Mouse (Mus musculus) embryo, embryonic 11.5 days (tissue): ENCODE results near the gene Tpk1.
A peak's percentile ranks its signal among the peaks of the same experiment; 100 is the strongest.
"Not testable (repeated sequence)": the region's sequence is repeated elsewhere in the genome, so short reads cannot be mapped to it uniquely, and the experiment has no call there.

Source experiments
- DNase-seq: peaks from one replicate; pipeline ENCODE4 v3.0.0-alpha.2; 2012; ENCODE audit warnings: low read depth, low spot score

Gene Tpk1

GRCm38 (mm10) chr6:43525028-43525427 is 141.1 kb downstream of the Tpk1 start:
- DNase-seq = no peak

GRCm38 (mm10) chr6:43522046-43522445 is 144.0 kb downstream of the Tpk1 start:
- peak; percentile 4 for DNase-seq

DNA sequence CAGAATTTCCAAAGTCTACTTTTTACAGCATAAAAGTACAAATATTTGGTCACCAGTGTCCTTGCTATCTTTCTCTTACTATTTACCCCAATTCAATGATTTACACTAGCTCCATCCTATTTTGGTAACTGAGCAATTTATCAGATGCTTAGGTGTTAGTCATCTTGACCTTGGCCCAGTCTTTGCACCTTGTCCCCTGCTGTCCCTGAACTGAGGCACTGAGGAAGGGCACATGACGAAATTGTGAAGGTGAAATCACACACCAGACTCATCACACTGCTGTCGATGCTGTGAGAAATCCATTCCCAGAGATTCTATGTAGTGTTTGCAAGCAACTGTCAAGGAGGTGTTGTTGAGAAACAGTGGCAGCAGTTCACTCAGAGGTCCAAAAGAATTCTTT is 145.9 kb downstream of the Tpk1 start:
- DNase-seq = no peak

GRCm38 (mm10) chr6:43518378-43518777 is 147.7 kb downstream of the Tpk1 start:
- no peak for DNase-seq

DNA sequence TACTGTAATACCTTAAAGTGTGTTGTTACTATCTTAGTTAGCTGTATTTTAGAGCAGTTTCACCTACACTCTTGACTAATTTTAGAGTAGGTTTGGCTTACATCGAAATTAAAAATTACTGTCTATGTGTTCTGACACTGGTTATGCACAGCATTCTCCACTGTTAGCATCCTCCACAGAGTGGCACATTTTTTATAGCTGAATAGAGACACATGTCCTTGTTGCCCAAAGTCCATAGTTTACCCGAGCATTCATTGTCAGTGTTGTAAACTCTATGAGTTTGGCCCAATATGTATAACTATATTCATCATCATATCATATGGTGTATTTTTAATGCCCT is 148.8 kb downstream of the Tpk1 start:
- DNase-seq = no peak

DNA sequence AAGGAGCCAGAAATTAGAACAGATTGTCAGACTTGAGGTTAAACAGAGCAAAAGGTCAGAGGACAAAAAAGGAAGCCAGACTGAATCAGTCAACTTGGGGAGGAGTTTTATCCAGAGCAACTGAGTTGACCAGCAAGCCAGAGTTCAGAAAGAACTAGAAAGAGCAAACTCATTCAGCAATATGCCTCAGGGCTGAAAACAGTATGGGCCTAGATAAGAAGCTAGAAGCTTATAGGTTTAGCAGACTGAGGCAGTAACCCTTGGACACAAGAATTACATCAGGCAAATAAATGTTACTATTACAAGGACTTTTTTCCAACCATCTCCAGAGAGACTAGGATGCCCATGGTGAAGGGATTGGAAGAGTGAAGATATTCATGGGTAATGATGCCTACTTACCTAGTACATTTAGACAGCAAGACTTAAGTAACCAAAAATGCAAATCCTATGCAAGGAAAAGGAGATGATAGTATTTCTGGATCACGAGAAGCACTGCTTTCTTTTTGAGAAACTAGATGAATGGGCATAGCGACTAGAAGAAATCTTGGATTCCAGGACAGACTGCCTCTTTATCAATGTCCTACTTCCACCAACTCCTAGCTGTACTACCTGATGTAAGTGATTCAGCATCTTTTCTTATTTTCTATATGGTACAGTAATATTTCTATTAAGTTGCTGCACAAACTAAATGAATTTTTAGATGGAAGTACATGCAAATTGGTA is 149.3 kb downstream of the Tpk1 start:
- no peak for DNase-seq

GRCm38 (mm10) chr6:43506686-43507385 is 159.2 kb downstream of the Tpk1 start:
- DNase-seq = not testable (repeated sequence)

DNA sequence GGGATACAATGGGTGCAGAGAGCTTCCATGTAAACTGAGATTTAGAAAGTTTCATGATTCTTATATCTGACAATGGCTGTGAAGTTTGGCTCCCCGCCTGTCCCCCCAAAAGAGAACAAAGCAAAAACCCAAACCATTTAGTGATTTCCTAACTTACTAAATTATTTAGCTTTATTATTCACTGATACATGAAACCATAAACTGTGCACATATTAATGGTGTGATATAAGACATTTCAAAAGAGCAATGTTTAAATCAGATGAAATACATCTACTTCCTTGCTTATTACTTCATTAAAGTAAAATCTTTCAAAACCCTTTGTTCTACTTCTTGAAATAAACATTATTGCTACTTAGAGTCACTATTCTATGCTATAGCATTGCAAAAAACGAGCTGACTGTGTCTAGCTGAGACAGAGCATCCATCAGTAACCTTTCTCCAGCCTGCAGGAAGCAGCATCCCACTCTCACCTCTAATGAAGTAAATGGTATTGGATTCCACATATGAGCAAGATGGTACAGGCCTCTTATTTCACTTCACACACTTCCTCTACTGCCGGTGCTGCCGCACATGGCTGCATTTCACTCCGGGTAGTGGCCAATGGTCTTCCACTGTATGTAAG is 161.4 kb downstream of the Tpk1 start:
- no peak for DNase-seq

DNA sequence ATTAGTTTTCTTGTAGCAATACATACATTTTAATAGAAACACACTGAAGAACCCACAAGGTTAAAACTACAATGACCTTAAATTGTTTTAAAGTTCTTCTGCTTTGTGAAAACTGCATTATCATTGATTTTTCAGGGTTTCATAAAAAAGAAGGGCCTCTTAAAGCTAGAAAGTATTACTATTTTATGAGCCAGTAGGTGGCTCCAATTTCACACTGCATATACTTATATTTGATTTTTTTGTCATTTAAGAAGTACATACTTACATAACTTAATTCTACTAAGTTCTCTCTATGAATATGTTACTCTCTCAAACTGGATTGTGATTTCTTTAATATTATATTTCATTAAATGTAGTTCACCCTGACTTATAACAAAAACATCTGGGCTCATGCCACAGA is 173.7 kb downstream of the Tpk1 start:
- DNase-seq = no peak

DNA sequence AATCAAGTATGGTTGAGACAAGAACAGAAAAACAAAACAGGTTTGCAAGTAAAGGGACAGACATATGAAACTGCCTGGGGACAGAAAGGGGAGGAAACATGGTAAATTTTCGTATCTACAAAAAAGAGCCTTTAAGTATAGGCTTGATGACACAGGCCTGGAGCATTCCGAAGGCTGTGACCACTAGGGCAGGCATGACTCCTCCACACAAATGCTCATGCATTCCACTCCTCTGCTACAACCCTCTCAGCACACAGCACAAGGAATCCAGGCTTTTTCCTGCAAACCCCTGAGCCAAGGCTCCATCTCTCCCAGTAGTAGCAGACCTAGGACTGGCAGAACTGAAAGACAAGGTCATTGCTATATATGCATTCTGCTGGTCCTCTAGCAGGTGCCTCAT is 179.4 kb downstream of the Tpk1 start:
- DNase-seq = no peak

DNA sequence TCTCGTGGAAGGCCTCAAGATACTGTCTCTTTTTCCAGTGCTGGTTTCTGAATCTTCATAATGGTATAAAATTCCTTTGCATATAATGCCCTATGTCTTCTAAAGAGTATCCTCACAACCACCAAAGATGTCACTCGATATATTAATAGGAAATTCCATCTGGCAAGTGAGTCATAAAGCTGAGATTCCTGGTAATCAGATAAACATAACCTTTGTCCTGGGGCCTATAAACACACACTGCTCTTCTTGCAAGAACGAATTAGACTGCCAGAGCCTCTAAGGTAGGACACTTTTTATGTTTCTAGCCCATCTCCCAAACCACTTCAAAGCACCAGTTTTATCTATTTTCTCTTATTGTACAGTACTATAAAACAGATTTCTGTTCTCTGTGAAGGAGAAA is 185.4 kb downstream of the Tpk1 start:
- DNase-seq = no peak

DNA sequence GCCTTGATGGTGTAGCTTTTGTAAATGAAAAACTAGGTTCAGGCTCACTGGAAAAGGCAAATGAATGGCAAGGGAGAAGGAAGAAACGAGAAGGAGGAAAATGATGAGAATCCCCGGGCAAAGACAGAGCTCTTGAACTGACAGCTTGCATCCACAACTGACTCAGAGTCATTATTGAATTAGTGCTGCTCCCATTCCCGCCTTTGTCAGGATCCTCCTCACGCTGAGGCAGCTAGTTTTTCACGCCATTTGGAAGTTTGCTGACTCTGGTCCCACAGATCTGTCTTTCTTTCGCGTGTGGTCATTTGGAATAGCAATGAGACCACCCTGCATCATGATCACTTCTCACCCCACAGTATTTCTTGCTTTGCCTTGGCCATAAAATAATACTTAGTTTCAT is 187.3 kb downstream of the Tpk1 start:
- no peak for DNase-seq

- DNase-seq = no peak
Measured at GRCm38 (mm10) chr6:43476406-43476805, 189.7 kb downstream of the Tpk1 start.

GRCm38 (mm10) chr6:43475921-43476320 is 190.2 kb downstream of the Tpk1 start:
- DNase-seq = no peak

- DNase-seq = no peak
Measured at GRCm38 (mm10) chr6:43471556-43471955, 194.5 kb downstream of the Tpk1 start.

GRCm38 (mm10) chr6:43468821-43469594 is 197.1 kb downstream of the Tpk1 start:
- no peak for DNase-seq

DNA sequence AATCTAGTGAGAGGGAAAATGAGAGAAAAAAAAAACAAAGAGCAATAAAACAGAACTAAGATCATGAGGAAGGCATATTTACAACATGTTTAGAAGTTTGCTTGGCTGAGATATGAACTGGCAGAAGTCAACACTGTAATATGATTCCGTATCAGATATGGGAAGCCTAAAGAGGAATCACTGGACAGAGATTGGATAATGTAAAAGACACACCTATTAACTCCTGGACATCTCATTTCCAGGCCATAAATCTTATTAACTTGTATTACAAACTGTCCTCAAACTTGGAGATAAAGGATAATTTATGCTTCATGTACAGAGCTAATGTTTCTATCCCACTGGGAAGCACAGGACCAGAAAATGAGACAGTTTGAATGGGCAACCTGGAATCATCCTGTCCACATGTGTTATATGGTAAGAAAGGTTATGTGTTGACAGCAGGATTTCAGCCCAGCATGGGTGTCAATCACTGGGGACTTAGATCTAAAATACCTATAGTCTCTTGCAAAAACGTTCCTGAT is 203.2 kb downstream of the Tpk1 start:
- no peak for DNase-seq

GRCm38 (mm10) chr6:43462189-43462848 is 203.8 kb downstream of the Tpk1 start:
- DNase-seq = no peak

DNA sequence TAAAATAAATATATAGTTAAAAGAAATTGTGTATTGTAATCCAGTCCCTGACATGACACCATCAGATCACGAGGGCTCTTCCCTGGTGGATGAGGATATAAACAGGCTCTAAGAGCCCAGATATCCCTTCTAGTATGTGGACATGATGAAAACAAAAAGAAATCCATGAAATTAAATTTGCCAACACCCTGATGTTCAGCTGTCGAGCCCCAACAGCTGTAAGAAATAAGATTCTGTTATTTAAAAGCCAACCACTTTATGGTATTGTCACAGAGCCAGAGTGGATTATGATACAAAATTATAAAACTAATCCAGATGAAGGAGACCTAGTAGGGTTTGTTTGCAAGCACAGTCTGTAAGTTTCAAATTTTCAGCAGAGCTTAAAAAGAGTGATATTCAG is 207.0 kb downstream of the Tpk1 start:
- no peak for DNase-seq

DNA sequence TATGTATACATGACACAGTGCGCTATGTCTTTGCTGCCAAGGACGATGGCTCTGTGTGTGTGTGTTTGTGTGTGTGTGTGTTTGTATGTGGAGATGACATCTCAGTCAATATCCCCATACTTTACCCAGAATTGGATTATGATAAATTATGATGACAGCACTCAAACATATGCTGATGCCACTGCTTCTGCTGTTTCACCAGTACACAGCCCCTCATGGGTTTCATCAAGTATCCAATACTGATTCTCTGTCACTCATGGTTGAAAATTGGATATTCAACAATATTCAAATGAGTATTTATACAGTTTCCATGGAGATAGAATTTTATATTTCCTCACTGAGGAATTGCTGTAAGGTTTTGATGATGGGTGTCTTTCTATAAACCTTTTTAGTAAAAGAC is 208.1 kb downstream of the Tpk1 start:
- DNase-seq = no peak

DNA sequence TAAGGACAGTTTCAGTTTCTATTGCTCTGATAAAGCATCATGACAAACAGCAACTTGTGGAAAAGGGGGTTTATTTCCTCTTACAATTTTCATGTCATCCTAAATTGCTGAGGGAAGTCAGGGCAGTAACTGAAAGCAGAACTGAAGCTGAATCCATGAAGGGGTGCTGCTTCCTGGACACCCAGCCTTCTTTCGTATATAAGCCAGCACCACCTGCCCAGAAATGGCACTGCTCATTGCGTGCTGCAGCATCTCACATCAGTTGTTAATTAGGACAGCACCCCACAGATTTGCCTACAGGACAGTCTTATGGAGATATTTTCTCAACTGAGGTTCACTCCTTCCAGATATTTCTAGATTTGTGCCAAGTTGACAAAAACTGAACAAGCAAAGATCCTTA is 216.6 kb downstream of the Tpk1 start:
- no peak for DNase-seq

DNA sequence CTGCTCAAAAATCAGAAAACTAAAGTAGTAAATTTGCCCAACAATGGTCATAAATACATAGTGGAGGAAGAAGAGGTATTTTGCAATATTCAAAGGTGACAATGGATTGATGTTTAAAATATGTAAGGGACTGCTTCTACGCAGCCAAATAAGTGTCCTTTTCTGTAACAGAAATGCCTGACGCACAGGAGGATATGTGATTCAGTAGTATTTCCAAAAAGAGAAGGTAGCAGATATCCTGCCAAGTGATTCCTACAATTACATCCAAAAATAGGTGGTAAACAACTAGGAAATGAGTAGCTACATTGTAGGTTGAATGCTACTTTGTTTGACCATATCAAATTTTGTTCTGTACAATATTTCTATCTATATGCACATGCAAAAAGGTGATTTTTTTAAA is 220.2 kb downstream of the Tpk1 start:
- DNase-seq = no peak
